Mouse (Mus musculus): ENCODE measurements around the gene Flnb.

GRCm38 (mm10) chr14:7847746-7848232 is 30.0 kb downstream of the Flnb start:
- TF ChIP-seq CTCF (IDR thresholded peaks at IDR 0.05) (no peak), EP300 (IDR thresholded peaks at IDR 0.05) (no peak)

All from lung, postnatal 0 days (tissue).